Mouse (Mus musculus): ENCODE data around the gene Ncdn. TPM values are rescaled to one million over a fixed set of nuclear protein-coding genes. Genes with fewer than 3 reads are reported as not detected.
A peak's percentile ranks its signal among the peaks of the same experiment; 100 is the strongest.

Gene Ncdn
- polyA plus RNA-seq, 1 experiment from 2014 or later, result 13.4 TPM

- peaks cover 11% of the 10 kb centered on the region for H3K36me3 ChIP-seq (ENCODE audit: control insufficient read depth, insufficient read depth, low read length)
- peak; percentile 45 for DNase-seq (ENCODE audit: low spot score)
- no peak for TF ChIP-seq EP300 (optimal IDR thresholded peaks at IDR 0.05)
- peak; percentile 59 for TF ChIP-seq CTCF (IDR thresholded peaks at IDR 0.05; ENCODE audit: low read depth)
- no peak overlapping the region for H3K4me2 ChIP-seq (replicated peaks; ENCODE audit: low read depth)
- H3K27me3 ChIP-seq (ENCODE audit: control insufficient read depth, insufficient read depth, low read length), result peaks cover 5% of the 10 kb centered on the region; the same call in 1 of the 2 replicates
- H3K4me1 ChIP-seq (replicated peaks; ENCODE audit: control insufficient read depth, insufficient read depth), result no peaks in the 10 kb centered on the region
- no peak overlapping the region for H3K9ac ChIP-seq (ENCODE audit: low read length)
- no peak for ATAC-seq (ENCODE audit: low FRiP score, low TSS enrichment)
- H3K27ac ChIP-seq (replicated peaks), result no peak overlapping the region
- H3K4me3 ChIP-seq (ENCODE audit: low read depth, low read length), result no peak overlapping the region
- WGBS, result 28% methylated on average over 10 of the region's 10 CpGs
- H3K9me3 ChIP-seq (ENCODE audit: control insufficient read depth, low read length), result no peaks in the 10 kb centered on the region
These were observed 13.1 kb downstream of the Ncdn start for GRCm38 (mm10) chr4:126739966-126740676.

- DNase-seq (ENCODE audit: low spot score) (peak; percentile 62), ATAC-seq (ENCODE audit: low FRiP score, low TSS enrichment) (peak; percentile 64)
- peak within 1 kb of the TSS; percentile 44 for H3K4me3 ChIP-seq (ENCODE audit: low read depth, low read length)
- no peaks in the 10 kb centered on the region for H3K9me3 ChIP-seq (ENCODE audit: control insufficient read depth, low read length)
- H3K27ac ChIP-seq (replicated peaks), result no peak within 1 kb of the TSS
- peaks cover 19% of the 10 kb centered on the region; the same call in 1 of the 2 replicates for H3K27me3 ChIP-seq (ENCODE audit: control insufficient read depth, insufficient read depth, low read length)
- H3K9ac ChIP-seq (ENCODE audit: low read length), result peak within 1 kb of the TSS; percentile 58
- H3K4me1 ChIP-seq (replicated peaks; ENCODE audit: control insufficient read depth, insufficient read depth), result no peaks in the 10 kb centered on the region
- peak within 1 kb of the TSS; percentile 58 for H3K4me2 ChIP-seq (replicated peaks; ENCODE audit: low read depth)
- WGBS, result 1% methylated on average over 32 of the region's 32 CpGs
- no peak for TF ChIP-seq CTCF (IDR thresholded peaks at IDR 0.05; ENCODE audit: low read depth)
- no peak for TF ChIP-seq EP300 (optimal IDR thresholded peaks at IDR 0.05)
- no peaks in the 10 kb centered on the region for H3K36me3 ChIP-seq (ENCODE audit: control insufficient read depth, insufficient read depth, low read length)
These were observed 17.2 kb downstream of the Ncdn start, which contains the start of gene Tfap2e for GRCm38 (mm10) chr4:126736001-126736414. Gene Tfap2e, minus strand, starts transcription at chr4:126736240.

- Histone ChIP-seq H3K4me1 (replicated peaks; ENCODE audit: control insufficient read depth, insufficient read depth) (no peaks in the 10 kb centered on the region), H3K36me3 (ENCODE audit: control insufficient read depth, insufficient read depth, low read length) (no peaks in the 10 kb centered on the region), H3K9me3 (ENCODE audit: control insufficient read depth, low read length) (no peaks in the 10 kb centered on the region), H3K27ac (replicated peaks) (no peak overlapping the region), H3K4me2 (replicated peaks; ENCODE audit: low read depth) (peak overlapping the region; percentile 58), H3K9ac (ENCODE audit: low read length) (peak overlapping the region; percentile 58), H3K4me3 (ENCODE audit: low read depth, low read length) (peak overlapping the region; percentile 44), H3K27me3 (ENCODE audit: control insufficient read depth, insufficient read depth, low read length) (peaks cover 19% of the 10 kb centered on the region; the same call in 1 of the 2 replicates)
- ATAC-seq (ENCODE audit: low FRiP score, low TSS enrichment), result no peak
- peak; percentile 26 for DNase-seq (ENCODE audit: low spot score)
- TF ChIP-seq EP300 (optimal IDR thresholded peaks at IDR 0.05) (no peak), CTCF (IDR thresholded peaks at IDR 0.05; ENCODE audit: low read depth) (no peak)
- WGBS, result 3% methylated on average over 56 of the region's 62 CpGs
These were observed 17.7 kb downstream of the Ncdn start for GRCm38 (mm10) chr4:126735382-126736000.

- Histone ChIP-seq H3K27me3 (ENCODE audit: control insufficient read depth, insufficient read depth, low read length) (peaks cover 19% of the 10 kb centered on the region; the same call in 1 of the 2 replicates), H3K9ac (ENCODE audit: low read length) (peak overlapping the region; percentile 58), H3K4me3 (ENCODE audit: low read depth, low read length) (peak overlapping the region; percentile 44), H3K36me3 (ENCODE audit: control insufficient read depth, insufficient read depth, low read length) (no peaks in the 10 kb centered on the region), H3K9me3 (ENCODE audit: control insufficient read depth, low read length) (no peaks in the 10 kb centered on the region), H3K4me2 (replicated peaks; ENCODE audit: low read depth) (peak overlapping the region; percentile 58), H3K27ac (replicated peaks) (peak overlapping the region; percentile 61), H3K4me1 (replicated peaks; ENCODE audit: control insufficient read depth, insufficient read depth) (no peaks in the 10 kb centered on the region)
- DNase-seq (ENCODE audit: low spot score) (no peak), ATAC-seq (ENCODE audit: low FRiP score, low TSS enrichment) (no peak)
- 5% methylated on average over 38 of the region's 51 CpGs for WGBS
- TF ChIP-seq CTCF (IDR thresholded peaks at IDR 0.05; ENCODE audit: low read depth) (no peak), EP300 (optimal IDR thresholded peaks at IDR 0.05) (no peak)
These were observed 18.4 kb downstream of the Ncdn start for GRCm38 (mm10) chr4:126734700-126735381.

- peaks cover 19% of the 10 kb centered on the region; the same call in 1 of the 2 replicates for H3K27me3 ChIP-seq (ENCODE audit: control insufficient read depth, insufficient read depth, low read length)
- H3K4me3 ChIP-seq (ENCODE audit: low read depth, low read length), result peak overlapping the region; percentile 3; the same call in 1 of the 2 replicates
- WGBS, result 3% methylated on average over 16 of the region's 16 CpGs
- peak overlapping the region; percentile 58 for H3K4me2 ChIP-seq (replicated peaks; ENCODE audit: low read depth)
- H3K36me3 ChIP-seq (ENCODE audit: control insufficient read depth, insufficient read depth, low read length), result no peaks in the 10 kb centered on the region
- ATAC-seq (ENCODE audit: low FRiP score, low TSS enrichment) (no peak), DNase-seq (ENCODE audit: low spot score) (no peak)
- no peaks in the 10 kb centered on the region for H3K9me3 ChIP-seq (ENCODE audit: control insufficient read depth, low read length)
- no peaks in the 10 kb centered on the region for H3K4me1 ChIP-seq (replicated peaks; ENCODE audit: control insufficient read depth, insufficient read depth)
- H3K9ac ChIP-seq (ENCODE audit: low read length), result no peak overlapping the region
- peak overlapping the region; percentile 61 for H3K27ac ChIP-seq (replicated peaks)
- TF ChIP-seq CTCF (IDR thresholded peaks at IDR 0.05; ENCODE audit: low read depth) (no peak), EP300 (optimal IDR thresholded peaks at IDR 0.05) (no peak)
These were observed 19.1 kb downstream of the Ncdn start for GRCm38 (mm10) chr4:126734001-126734603.

Data from stomach, postnatal 0 days (tissue).